Mouse (Mus musculus): ENCODE measurements at regions not wholly inside any gene's neighbourhood (a gene's known extent, or its start where the extent isn't known, plus 50 kb on each side); places are given as distances from the start of the nearest gene placed in this dataset.

- DNase-seq = no peak
These were observed 427.7 kb upstream of the Gm10131 start for GRCm38 (mm10) chr8:34539232-34539631.

DNA sequence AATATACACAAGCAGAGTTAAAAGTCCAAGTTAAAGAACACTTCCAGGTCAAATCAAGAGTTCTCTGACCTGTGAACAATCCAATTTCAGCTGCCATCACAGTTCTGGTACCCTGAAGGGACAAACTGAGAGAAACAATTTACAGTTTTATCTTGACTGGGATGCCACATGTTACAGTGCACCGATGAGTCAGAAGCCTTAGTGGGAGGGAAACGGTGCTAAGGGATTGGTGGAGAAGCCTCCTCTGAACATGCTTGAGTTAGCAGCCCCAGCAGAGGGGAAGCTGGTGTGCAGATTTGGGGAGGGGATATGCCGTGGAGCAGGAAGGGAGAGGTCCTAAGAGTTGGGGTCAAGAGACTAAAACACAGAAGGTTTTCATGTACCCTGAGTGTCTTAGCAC, 423.9 kb upstream of the Gm10131 start:
- no peak for DNase-seq

GRCm38 (mm10) chr8:34533421-34533820, 421.9 kb upstream of the Gm10131 start:
- no peak for DNase-seq

GRCm38 (mm10) chr8:34530896-34531679, 419.6 kb upstream of the Gm10131 start:
- DNase-seq = no peak

DNA sequence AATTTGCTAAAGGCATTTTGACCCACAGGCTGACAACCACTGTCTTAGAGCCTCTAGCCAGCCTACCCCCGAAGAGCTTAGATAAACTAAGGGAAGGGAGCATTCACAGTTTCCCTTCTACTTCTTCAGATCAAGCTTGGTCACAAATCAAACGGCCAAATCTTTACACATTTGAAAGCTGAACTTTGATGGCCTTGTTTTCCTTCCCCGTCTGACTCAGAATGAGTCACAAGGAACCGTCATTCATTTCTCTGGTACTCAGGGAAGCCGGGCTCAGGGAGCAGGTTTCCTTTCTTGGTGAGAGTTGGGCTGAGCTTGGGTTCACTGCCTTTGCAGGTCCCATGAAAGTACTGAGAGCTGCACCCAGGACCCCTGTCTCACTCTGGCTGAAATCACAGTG, 418.5 kb upstream of the Gm10131 start:
- DNase-seq = no peak

- DNase-seq = peak; percentile 19
These were observed 417.9 kb upstream of the Gm10131 start for GRCm38 (mm10) chr8:34529452-34529851.

DNA sequence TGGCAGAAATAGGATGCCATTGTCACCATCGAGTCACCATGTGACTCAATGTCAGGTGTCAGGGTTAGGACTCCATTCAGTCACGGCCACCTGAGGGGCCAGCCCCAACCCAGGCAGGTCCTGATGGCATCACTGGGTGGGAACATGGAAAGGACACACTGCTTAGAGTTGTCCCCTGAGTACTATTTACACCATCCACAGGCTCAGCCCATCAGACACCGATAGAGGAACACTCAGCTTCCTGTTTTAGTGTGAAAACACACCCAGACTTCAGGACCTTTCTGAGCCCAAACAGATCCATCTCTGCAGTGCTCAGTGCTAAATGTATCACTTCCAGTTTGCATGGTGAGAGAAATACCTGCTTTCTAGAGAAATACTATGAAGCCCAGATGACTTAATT, 416.7 kb upstream of the Gm10131 start:
- no peak for DNase-seq

- DNase-seq = no peak
These were observed 413.7 kb upstream of the Gm10131 start for GRCm38 (mm10) chr8:34525231-34525630.

GRCm38 (mm10) chr8:34523849-34524248, 412.3 kb upstream of the Gm10131 start:
- DNase-seq = no peak

GRCm38 (mm10) chr8:34521316-34521715, 409.8 kb upstream of the Gm10131 start:
- DNase-seq = no peak

DNA sequence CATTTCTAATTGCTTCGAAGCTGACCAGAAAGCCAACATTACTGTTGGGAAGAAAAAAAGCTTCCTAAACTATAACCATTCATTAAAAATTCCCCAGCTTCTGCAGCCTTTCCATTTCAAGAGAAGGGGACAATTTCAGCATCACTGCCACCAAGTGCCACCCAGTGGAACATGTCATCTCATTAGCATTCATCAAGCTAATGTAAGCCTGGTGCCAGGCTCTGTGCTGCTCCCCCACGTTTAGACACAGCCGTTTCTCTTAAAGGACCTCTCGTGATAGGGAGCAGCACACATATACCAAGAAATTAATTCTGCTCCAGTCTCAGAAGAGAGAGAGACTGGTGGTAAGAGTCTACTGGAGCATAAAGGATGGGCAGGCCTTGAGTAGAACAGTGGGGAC, 409.1 kb upstream of the Gm10131 start:
- DNase-seq = no peak

DNA sequence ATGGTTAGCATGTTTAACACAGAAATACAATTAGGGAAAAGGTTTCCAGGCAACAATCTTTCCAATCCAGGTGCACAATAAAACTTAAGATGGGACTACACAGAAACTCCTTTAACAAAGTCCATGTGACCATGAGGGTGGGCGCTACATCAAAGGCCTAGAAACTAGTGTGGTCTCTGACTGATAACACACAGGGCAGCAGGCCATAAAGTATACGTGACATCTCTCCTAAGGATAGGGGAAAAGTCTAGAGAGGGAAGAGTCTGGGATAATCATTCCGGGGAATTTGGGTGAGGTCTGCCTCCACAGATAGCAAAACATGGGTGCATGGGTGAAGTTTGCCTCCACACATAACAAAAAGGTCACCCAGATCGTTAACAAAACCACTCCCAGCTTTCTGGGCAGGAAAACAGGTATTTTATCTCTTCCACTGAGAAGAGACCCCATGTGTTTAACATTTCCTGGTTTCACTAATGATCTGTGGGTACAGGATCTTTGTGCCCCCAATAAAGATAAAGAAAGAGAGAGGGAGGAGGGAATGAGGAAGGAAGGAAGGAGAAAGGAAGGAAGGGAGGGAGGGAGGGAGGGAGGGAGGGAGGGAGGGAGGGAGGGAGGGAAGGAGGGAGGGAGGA, 402.0 kb upstream of the Gm10131 start:
- no peak for DNase-seq

GRCm38 (mm10) chr8:34505829-34506555, 394.5 kb upstream of the Gm10131 start:
- DNase-seq = no peak

GRCm38 (mm10) chr8:34505102-34505501, 393.6 kb upstream of the Gm10131 start:
- DNase-seq = no peak

DNA sequence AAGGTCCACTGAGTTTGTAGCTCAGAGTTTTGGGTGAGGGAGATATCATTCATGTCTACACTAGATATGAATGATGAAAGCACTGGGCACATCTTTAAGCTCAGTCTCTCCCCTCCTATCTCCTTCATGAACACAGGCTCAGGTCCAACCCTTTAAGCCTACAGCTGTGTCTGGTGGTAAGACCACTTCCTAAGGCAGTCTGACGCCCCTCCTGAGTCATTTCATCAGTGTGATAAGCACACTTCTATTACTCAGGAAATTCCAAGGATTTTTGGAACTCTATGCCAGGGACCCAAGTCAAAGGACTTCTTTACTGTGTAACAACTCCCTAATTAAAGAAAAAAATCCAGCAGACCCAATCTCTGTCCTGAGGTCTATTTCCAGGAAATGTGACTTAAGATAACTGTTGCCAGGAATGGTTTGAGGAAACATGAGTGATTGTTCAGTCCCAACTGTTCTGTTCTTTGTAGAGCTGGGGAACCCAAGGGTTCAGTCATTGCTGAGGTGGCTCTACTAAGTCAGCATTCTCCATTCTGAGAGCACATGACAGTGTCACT, 391.1 kb upstream of the Gm10131 start:
- no peak for DNase-seq

- DNase-seq = no peak
These were observed 387.7 kb upstream of the Gm10131 start for GRCm38 (mm10) chr8:34499196-34499595.

- no peak for DNase-seq
These were observed 385.2 kb upstream of the Gm10131 start for GRCm38 (mm10) chr8:34496751-34497150.

GRCm38 (mm10) chr8:34495974-34496373, 384.4 kb upstream of the Gm10131 start:
- DNase-seq = no peak

- DNase-seq = no peak
These were observed 377.3 kb upstream of the Gm10131 start for GRCm38 (mm10) chr8:34488746-34489400.

- DNase-seq = no peak
These were observed 375.0 kb upstream of the Gm10131 start for GRCm38 (mm10) chr8:34486433-34487096.

- no peak for DNase-seq
These were observed 374.4 kb upstream of the Gm10131 start for GRCm38 (mm10) chr8:34485905-34486304.

- DNase-seq = no peak
These were observed 373.8 kb upstream of the Gm10131 start for GRCm38 (mm10) chr8:34485346-34485745.

Data from right cerebral cortex, postnatal 25 days (tissue).